ENCODE assay signal across 13 mouse cellular contexts in the genomic region with DNA sequence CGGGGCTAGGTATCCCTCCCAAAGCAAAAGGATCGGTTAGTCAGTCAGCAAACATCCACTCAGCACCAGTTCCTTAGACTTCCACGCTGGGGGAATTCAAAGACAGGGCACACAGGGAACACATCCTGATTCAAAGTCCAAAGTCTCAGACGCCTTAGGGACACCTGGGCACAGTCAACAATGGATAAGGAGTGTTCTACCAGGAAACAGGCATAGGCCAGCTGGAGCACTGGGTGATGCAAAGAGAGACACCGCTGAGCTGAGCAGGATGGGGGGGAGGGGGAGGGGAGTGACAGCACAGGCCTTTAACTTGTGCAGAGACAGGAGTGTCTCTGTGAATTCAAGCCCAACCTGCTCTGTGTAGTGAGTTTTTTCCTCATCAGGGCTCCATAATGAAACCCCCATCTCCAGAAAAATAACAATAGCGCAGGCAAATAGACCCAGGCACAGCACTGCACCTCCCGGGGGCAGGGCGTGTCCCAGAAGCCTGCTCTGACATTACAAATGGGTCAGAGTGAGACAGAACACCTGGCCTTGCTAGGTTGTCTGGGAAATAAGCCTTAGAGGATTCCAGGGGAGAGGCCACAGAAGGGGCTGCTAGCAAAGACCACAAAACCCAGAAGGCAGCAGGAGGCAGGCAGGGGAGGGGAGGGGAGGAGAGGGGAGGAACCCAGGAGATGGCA. TPM values are rescaled to one million over a fixed set of nuclear protein-coding genes. Genes with fewer than 3 reads are reported as not detected.
A peak's percentile ranks its signal among the peaks of the same experiment; 100 is the strongest.
DNase-seq lines count a peak whose midpoint lies in the region; ATAC-seq and TF ChIP-seq lines count a peak whose summit lies in the region.
"Had no signal": no experiment of that assay in that cellular context is flagged by ENCODE, and none has a peak within 500 bp of the region (broad histone marks: within the 10 kb centered on the region; RNA-seq: fewer than 3 reads in every experiment).

No protein-coding gene starts in this region.

- H3K27ac ChIP-seq in forebrain, embryonic 15.5 days (replicated peaks): peak overlapping the region; percentile 40
- H3K27ac ChIP-seq in forebrain, embryonic 14.5 days (ENCODE audit: low read depth, low read length): no peak overlapping the region
- 0 out of 2 replicates have a peak overlapping the region, but pooled peaks have one; percentile 11 for H3K27ac ChIP-seq in liver, adult 2 months (replicated peaks; ENCODE audit: insufficient read depth, low read depth, low read length)
- no peak overlapping the region; the same call in 1 of the 2 replicates for H3K27ac ChIP-seq in liver, postnatal 0 days (ENCODE audit: low read depth)
- H3K27ac ChIP-seq in stomach, embryonic 15.5 days: peak overlapping the region; percentile 71; the same call in 1 of the 2 replicates
- H3K27ac ChIP-seq: forebrain, embryonic 10.5 days; heart, adult 2 months; liver, embryonic 12.5 days had no signal

- H3K4me2 ChIP-seq in forebrain, embryonic 15.5 days (replicated peaks): no peak overlapping the region
- no peak overlapping the region for H3K4me2 ChIP-seq in forebrain, embryonic 14.5 days (ENCODE audit: low read length)
- H3K4me2 ChIP-seq in liver, postnatal 0 days (ENCODE audit: low read depth, low read length): no peak overlapping the region
- no peak overlapping the region for H3K4me2 ChIP-seq in stomach, embryonic 15.5 days
- H3K4me2 ChIP-seq: liver, embryonic 12.5 days had no signal

- H3K79me2 ChIP-seq in liver, adult 2 months (ENCODE audit: control insufficient read depth, insufficient read depth, low read length): peaks cover 37% of the 10 kb centered on the region; the same call in 1 of the 2 replicates

- no peak for DNase-seq in forebrain, embryonic 14.5 days (ENCODE audit: low spot score)
- DNase-seq in liver, adult 2 months (ENCODE audit: extremely low read depth, low read depth, low spot score): no peak
- no peak for DNase-seq in liver, postnatal 0 days
- DNase-seq in R1 (ENCODE audit: low read depth, low spot score): peak; percentile 98
- DNase-seq in right cerebral cortex, postnatal 10 days (ENCODE audit: low spot score in 2 of 2): no peak
- DNase-seq in urinary bladder, postnatal 10 days (ENCODE audit: low spot score): no peak
- DNase-seq: kidney, adult 11 months; spleen, adult 18-20 months had no signal

- H3K27me3 ChIP-seq in forebrain, embryonic 15.5 days: no peaks in the 10 kb centered on the region
- H3K27me3 ChIP-seq in forebrain, embryonic 14.5 days (replicated peaks; ENCODE audit: control insufficient read depth, insufficient read depth, low read length): no peaks in the 10 kb centered on the region
- no peaks in the 10 kb centered on the region for H3K27me3 ChIP-seq in liver, adult 2 months (ENCODE audit: control insufficient read depth, insufficient read depth, low read length)
- H3K27me3 ChIP-seq in liver, postnatal 0 days (ENCODE audit: insufficient read depth, low read length): no peaks in the 10 kb centered on the region
- no peaks in the 10 kb centered on the region for H3K27me3 ChIP-seq in stomach, embryonic 15.5 days (replicated peaks)
- H3K27me3 ChIP-seq: liver, embryonic 12.5 days had no signal

- TF ChIP-seq EP300 in liver, postnatal 0 days (IDR thresholded peaks at IDR 0.05; ENCODE audit: low read depth): no peak

- no peak overlapping the region for H3K4me3 ChIP-seq in forebrain, embryonic 15.5 days
- no peak overlapping the region for H3K4me3 ChIP-seq in forebrain, embryonic 14.5 days (ENCODE audit: low read depth, low read length)
- H3K4me3 ChIP-seq in liver, adult 2 months (ENCODE audit: insufficient read depth, low read depth, low read length): no peak overlapping the region
- H3K4me3 ChIP-seq in liver, postnatal 0 days (ENCODE audit: low read depth, low read length): no peak overlapping the region
- no peak overlapping the region for H3K4me3 ChIP-seq in stomach, embryonic 15.5 days (replicated peaks)
- H3K4me3 ChIP-seq: forebrain, embryonic 10.5 days; heart, adult 2 months; liver, embryonic 12.5 days had no signal

- H3K9ac ChIP-seq in forebrain, embryonic 15.5 days (replicated peaks): no peak overlapping the region
- no peak overlapping the region for H3K9ac ChIP-seq in forebrain, embryonic 14.5 days (ENCODE audit: low read length)
- H3K9ac ChIP-seq in liver, adult 2 months (ENCODE audit: low read depth, low read length): no peak overlapping the region
- H3K9ac ChIP-seq in liver, postnatal 0 days (replicated peaks): no peak overlapping the region
- H3K9ac ChIP-seq in stomach, embryonic 15.5 days: no peak overlapping the region
- H3K9ac ChIP-seq: liver, embryonic 12.5 days had no signal

- 87% methylated on average over 8 of the region's 8 CpGs for WGBS in forebrain, embryonic 15.5 days
- WGBS in forebrain, embryonic 14.5 days: 90% methylated on average over 8 of the region's 8 CpGs
- 68% methylated on average over 8 of the region's 8 CpGs for WGBS in liver, adult 2 months
- 79% methylated on average over 8 of the region's 8 CpGs for WGBS in liver, postnatal 0 days (ENCODE audit: insufficient replicate concordance)
- 49% methylated on average over 8 of the region's 8 CpGs for WGBS in stomach, embryonic 15.5 days

- no peak for TF ChIP-seq CTCF in liver, adult 2 months (IDR thresholded peaks at IDR 0.05; ENCODE audit: low read depth, low read length)
- TF ChIP-seq CTCF in liver, postnatal 0 days (IDR thresholded peaks at IDR 0.05; ENCODE audit: low read depth): no peak

- TF ChIP-seq POLR2A in liver, adult 2 months (IDR thresholded peaks at IDR 0.05; ENCODE audit: extremely low read depth, insufficient read depth, low read length): no peak

- no peaks in the 10 kb centered on the region for H3K9me3 ChIP-seq in forebrain, embryonic 15.5 days
- H3K9me3 ChIP-seq in forebrain, embryonic 14.5 days (replicated peaks; ENCODE audit: control insufficient read depth, low read length): no peaks in the 10 kb centered on the region
- peaks cover under 1% of the 10 kb centered on the region; the same call in 1 of the 2 replicates for H3K9me3 ChIP-seq in liver, postnatal 0 days (ENCODE audit: low read length)
- H3K9me3 ChIP-seq in stomach, embryonic 15.5 days: no peaks in the 10 kb centered on the region

- H3K4me1 ChIP-seq in forebrain, embryonic 15.5 days: peaks cover 62% of the 10 kb centered on the region
- H3K4me1 ChIP-seq in forebrain, embryonic 14.5 days (ENCODE audit: control insufficient read depth, insufficient read depth, low read length): peaks cover 8% of the 10 kb centered on the region
- H3K4me1 ChIP-seq in liver, adult 2 months (ENCODE audit: control insufficient read depth, insufficient read depth, low read length): peaks cover 23% of the 10 kb centered on the region
- peaks cover 10% of the 10 kb centered on the region for H3K4me1 ChIP-seq in liver, postnatal 0 days (ENCODE audit: insufficient read depth)
- H3K4me1 ChIP-seq in stomach, embryonic 15.5 days: peaks cover 26% of the 10 kb centered on the region

- peaks cover 27% of the 10 kb centered on the region for H3K36me3 ChIP-seq in forebrain, embryonic 15.5 days
- H3K36me3 ChIP-seq in forebrain, embryonic 14.5 days (ENCODE audit: control insufficient read depth, insufficient read depth, low read length): peaks cover 59% of the 10 kb centered on the region
- H3K36me3 ChIP-seq in liver, adult 2 months (ENCODE audit: control insufficient read depth, insufficient read depth, low read length): peaks cover 7% of the 10 kb centered on the region; the same call in 1 of the 2 replicates
- H3K36me3 ChIP-seq in liver, postnatal 0 days (replicated peaks; ENCODE audit: insufficient read depth, low read length): peaks cover 13% of the 10 kb centered on the region
- peaks cover 15% of the 10 kb centered on the region for H3K36me3 ChIP-seq in stomach, embryonic 15.5 days

- no peak for ATAC-seq in forebrain, embryonic 15.5 days (replicated peaks)
- no peak for ATAC-seq in forebrain, embryonic 14.5 days
- no peak for ATAC-seq in liver, postnatal 0 days
- peak; percentile 70 for ATAC-seq in stomach, embryonic 15.5 days (ENCODE audit: insufficient read depth, low FRiP score, low read depth)
- ATAC-seq: liver, embryonic 12.5 days had no signal

RNA-seq across cellular contexts. Expression of gene Tnrc18, which starts 34.9 kb away (rescaled TPM):
- 45.9 and 48.3 TPM in 2 replicates for polyA plus RNA-seq in forebrain, embryonic 15.5 days (2015; fragmentation: Nextera tagmentation; extraction: Ambion mirVana)
- 27.5 and 36.6 TPM in 2 replicates for polyA plus RNA-seq in forebrain, embryonic 14.5 days (2014; fragmentation: Nextera tagmentation; extraction: Ambion mirVana)
- total RNA-seq in liver, adult 2 months (2014; rRNA removed): 4.0 and 9.0 TPM in 2 replicates
- polyA plus RNA-seq in liver, adult 2 months (2012; rRNA removed): 14.5 and 17.8 TPM in 2 replicates
- polyA plus RNA-seq in liver, postnatal 0 days (2015; fragmentation: Nextera tagmentation; extraction: Ambion mirVana): 2.9 and 4.0 TPM in 2 replicates
- 29.5 and 32.4 TPM in 2 replicates for polyA plus RNA-seq in stomach, embryonic 15.5 days (2015; fragmentation: Nextera tagmentation; extraction: Ambion mirVana)

Comparison
In these comparisons a context has a peak if more than half of its experiments do, and no peak if none do; other contexts are left out.
1. H3K27ac ChIP-seq: peak in forebrain, embryonic 15.5 days (single experiment), liver, adult 2 months (single experiment) and stomach, embryonic 15.5 days (single experiment); none in forebrain, embryonic 14.5 days (single experiment) and liver, postnatal 0 days (single experiment).